Mouse (Mus musculus): ENCODE measurements at regions not wholly inside any gene's neighbourhood (a gene's known extent, or its start where the extent isn't known, plus 50 kb on each side); places are given as distances from the start of the nearest gene placed in this dataset.

DNA sequence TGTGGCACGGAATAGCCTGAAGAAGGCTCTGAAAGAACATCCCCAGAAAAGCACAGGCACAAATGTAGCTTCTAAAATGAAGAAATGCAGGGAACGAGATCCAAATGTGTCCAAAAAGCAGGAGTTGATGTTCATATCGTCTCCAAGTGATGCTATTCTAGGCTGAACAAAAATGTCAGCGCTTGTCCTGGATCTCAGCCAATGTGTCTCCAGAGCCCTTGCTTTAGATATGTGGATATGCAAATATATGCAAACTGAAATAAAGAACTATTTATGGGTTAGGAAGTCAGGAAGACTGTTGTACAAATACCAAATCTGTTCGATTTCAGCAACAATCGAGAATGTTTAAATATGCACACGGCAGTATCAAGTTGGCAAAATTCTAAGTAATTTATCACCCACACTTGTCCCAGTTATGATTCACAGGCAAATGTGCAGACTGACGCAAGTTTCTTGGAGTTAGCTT is 320.4 kb downstream of the Synb start:
- no peak for DNase-seq

DNA sequence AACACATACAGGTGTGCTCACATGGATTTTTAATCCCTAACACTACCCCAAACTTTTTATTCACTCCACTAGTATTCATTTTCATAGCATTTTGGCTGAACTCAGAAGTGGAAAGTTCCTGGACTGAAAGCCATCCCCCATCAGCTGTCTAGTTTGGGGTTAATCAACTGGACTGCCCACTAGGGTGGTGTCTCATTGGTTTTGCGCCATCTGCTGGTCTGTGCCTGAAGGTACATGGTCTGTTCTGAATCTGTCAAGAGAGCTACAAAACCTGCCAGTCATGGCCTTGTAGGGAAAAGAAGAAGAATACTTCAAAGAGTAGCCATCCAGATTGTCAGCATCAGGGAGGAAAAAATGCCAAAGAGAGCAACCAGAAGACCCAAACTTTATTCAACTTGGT is 327.3 kb downstream of the Synb start:
- DNase-seq: peak; percentile 79

DNA sequence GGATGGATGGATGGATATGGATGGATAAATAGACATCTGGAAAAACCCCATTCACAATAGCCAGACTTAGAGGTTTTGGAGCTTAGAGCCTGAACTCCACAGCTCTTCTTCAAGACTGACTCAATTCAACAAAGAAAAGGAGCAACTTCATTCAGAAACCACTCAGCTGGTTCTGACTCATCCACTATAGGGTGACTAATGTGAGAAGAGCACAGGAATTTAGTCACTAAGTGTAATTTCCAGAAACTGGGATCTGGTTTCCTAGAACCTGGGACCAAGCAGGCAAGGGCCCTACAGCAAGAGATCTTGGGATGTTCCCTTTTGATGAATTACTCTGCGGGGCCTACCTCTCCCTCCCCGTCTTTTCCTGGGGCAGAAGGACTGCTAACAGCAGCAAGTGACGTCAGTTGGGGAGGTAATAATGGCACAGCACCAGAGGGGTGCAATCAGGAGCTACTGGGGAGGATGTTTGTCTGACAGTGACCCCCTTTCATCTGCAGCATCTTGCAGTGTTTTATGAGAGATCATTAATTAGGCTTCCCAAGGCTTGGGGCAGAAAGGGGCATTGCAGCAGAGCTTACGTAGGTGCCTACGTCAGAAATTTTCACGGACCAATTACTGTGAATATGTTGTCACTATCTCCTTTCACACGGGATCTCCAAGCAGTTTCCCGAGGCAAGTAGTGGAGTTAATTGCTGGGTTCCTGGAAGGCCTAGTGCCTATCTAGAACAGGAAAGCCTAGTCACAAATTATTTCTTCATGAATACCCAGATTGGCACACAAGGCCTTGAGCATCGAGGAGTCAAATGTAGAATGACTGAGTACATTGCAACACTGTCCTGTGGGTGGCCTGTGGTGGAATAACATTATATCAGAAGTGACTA is 339.3 kb downstream of the Synb start:
- peak; percentile 35 for DNase-seq

DNA sequence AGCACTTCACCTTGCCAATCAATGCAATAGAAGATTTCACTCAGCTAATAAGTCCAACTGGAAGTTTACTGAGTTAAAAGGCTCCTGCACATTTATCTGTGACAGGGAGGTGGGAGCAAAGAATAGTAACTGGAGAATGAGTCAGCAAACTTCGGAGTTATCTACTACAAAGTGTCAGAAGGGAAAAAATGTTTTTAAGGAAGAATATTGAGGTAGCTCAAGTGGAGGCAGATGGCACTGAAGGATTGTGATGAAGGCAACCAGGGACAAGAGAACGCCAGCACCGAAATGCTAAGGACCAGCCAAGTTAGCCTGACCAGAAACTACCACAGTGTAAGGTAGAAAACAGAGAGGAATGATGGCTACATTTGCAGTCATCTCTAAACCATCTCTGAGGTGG is 348.2 kb downstream of the Synb start:
- DNase-seq: no peak

DNA sequence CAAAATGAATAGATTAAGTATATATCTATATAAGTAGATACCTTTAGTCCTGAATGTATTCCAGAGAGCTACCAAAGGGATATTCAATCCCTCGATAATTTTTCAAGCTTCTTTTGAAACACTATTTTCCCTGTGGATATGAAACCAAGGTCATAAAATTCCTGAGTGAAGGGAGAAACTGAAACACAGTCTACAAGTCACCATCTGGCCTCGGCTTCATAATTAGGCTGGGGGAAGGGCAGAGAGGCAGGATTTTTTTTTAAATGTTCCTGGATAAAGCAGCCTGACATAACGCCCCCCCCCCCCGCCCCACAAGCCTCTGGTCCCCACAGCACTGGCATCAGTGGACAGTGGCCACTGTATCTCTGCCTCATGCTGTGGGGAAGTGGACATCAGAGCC is 348.7 kb downstream of the Synb start:
- no peak for DNase-seq

DNA sequence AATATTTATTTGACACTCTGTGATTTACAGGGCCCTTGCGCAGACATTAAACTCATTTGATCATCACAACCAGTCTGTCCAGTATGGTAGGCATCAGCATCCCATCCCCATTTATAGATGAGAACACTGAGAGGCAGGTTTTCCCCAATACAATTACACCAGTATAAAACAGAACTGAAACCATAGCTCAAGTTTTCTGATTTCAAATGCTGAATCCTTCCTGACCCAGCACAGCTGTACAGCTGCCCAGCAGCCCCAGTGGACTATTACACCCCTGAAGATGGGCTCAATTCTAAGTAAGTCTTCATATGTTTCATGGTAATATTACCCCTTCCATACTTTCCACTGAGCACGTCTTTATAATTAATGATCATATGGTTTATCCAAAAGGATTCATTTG is 352.3 kb downstream of the Synb start:
- no peak for DNase-seq

DNA sequence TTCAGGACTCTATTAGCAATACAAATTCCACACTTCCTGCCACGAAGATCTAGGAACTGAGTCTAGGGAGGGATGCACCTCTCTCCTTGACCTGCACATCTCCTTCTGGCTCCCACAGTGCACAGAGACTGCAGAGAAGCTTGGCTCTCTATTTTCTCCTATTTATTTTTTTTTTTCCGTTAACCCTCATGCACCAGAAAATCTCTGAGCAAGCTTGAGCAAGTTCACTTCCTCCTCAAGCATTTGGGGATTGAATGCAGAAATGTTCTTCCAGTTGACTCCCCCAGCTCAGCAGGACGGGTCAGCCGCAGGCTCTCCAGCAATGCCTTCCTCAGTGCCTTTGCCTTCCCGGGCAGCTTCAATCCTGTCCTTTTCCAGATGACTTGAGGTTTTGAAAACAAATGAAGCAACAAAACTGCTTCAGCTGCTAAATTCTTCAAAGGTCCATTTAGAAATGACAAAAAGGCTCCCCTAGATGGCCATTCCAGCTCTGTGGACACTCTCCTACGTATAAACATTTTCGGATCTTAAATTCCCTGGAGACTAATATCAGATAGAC is 352.9 kb downstream of the Synb start:
- DNase-seq: peak; percentile 63

DNA sequence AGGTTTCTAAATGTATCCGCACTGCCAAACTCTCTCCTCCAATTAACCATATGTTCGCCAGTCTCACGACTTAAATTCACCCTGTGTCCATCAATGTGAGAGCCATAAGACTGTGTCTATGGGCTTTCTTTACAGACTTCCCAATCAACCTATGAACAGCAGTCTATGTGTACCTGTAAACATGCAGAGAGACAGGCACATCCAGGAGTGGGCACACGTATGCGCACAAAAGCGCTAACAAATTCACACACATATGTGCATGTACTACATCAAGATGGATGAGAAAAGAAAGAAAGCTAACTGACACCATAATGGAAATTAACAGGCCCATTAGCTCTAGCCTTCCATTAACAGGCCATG is 358.8 kb downstream of the Synb start:
- DNase-seq: no peak

DNA sequence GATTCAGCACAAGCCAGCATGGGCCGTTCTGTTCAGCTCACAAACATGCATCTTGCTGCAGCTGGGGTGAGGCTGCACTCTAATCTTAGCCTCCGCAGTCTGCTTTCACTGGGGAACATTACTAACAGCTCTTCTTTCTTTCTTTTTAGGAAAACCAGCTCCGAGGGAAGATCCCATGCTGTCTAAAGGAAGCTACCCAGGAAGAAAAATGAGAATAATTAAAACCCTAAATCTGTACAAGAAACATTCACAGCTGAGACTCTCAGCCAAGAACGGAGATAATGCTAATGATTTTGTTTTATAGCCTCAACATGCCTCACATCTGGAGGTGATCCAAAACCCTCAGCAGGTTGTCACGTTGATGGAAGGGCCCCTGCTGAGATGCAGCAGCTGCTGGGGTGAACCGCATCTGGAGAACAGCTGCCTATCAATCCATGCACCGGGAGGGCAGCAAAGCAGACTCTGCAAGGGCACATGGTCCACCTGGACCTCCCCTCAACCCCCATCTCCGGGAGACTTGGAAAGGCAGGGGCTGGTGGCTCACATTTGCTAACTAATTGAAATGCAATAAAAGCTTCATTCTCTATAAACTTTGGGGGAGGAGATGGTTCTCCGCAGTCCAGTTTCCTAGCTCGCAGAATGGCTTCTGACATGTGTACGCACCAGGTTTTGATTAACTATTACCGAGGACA is 359.3 kb downstream of the Synb start:
- no peak for DNase-seq

DNA sequence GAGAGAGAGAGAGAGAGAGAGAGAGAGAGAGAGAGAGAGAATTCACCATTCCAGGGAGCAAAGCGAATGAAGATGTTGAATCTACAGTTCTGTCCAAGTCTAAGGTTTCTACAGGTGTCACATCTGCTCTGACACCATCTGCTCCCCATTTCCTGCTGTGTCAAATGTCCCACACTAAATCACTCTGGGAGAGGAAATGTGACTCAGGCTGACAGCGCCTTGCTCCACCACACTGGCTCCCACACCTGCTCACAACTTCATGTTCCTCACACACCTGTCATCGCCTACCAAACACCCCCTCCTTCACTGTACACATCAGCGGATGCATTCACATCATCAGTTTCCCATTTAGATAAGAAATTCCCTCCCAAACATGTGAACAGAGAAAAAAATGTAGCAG is 366.3 kb downstream of the Synb start:
- DNase-seq: no peak

DNA sequence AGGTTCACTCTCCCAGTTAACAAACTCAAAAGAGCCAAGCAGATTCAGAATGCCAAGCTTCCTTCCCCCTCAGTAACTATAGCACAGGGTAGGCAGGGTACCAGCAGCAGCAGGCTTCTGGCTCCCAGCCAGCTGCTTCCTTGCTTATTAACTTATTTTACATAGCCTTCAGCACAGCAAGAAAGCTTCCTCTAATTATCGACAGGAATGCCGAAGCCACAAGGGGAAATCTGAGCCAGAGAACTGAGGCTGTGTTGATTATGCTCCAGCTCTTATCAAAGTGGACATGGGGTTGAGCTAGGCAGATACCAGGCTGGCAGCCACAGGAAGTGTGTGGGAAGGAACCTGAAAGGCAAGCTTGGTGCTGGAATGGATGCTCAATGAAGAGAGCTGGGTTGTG is 371.0 kb downstream of the Synb start:
- DNase-seq: peak; percentile 92

DNA sequence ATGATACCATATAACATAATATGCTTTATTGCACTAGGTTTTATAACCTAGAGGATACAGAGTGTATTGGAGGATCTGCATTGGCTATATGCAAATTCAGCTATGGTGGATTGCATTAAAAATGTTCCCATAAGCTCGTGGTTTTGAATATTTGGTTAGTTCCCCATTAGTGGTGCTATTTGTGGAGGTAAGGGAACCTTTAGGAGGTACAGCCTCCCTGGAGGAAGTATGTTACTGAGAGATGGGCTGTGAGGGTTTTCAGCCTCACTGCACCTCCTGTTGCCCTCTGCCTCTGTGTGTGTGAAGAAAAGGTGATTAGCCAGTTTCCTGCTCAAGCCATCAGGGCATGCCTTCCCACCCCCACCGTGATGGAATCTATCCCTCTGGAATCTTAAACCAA is 372.1 kb downstream of the Synb start:
- DNase-seq: no peak

DNA sequence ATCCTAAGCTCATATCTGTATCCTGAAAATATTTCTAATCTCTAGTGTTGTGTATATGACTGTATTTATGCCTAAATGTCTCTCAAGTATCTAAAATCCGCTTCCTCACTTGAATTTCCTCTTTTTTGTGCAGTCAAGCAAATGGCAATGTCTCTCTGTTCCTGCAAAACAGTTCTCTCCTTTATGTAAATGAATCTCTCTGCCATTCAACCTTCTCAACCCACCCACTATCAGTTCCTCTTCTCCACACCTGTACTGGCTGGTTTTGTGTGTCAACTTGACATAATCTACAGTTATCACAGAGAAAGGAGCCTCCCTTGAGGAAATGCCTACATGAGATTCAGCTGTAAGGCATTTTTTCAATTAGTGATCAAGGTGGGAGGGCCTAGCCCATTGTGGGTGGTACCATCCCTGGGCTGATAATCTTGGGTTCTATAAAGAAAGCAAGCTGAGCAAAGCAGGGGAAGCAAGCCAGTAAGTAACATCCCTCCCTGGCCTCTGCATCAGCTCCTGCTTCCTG is 375.5 kb downstream of the Synb start:
- DNase-seq: no peak

DNA sequence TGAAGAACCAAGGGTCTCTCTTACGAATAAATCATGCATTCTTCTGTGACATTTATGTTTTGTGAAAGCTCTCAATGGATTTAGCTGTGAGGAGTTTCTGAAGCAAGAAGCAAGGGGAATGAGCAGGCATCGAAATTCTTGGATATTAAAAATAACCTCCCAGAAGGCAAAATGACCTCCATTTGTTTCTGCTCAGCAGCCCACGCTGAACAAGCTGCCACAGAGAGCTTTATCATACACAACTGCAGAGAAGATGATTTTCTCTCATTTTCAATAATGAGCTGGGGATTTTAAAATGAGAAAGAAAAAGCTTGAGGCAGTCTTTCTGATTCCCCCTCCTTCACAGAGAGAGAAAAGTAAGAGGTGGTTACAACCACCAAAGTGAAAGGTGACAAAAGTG is 394.2 kb downstream of the Synb start:
- no peak for DNase-seq

DNA sequence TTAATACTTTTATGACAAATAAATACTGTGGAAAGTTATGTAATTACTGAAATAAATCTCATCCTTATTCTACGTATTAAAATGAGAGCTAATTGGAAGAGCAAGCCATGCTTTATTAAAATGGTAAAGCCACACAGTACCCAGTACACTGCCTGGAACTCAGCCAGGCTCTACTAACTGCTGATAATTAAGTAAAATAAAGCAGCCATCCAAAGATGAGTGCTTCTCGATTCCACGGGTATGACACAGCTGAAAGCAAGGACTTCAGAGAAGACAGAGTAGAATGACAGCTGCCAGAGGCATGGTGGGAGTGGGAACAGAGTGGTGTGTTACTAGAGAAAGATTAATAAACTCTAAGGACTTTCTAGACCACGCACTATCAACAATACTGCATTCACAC is 416.9 kb downstream of the Synb start:
- peak; percentile 50 for DNase-seq

DNA sequence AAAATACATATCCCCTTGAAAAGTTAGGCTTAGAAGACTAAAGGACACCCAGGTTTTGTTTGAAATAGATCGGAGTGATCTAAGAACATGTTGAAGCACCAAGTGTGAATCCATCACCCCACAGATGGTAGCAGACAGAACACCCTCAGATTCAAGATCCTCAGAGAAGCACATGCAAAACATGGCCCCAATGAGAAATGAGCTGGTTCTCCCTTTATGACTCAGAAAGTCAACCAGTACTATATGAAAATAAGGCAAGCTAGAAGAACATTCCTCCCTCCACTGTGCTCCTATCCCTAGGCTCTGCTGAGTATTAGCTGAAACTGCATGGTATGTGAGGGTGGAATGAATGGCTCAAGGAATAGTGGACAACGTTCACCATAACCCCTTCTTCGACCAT is 433.0 kb downstream of the Synb start:
- no peak for DNase-seq

DNA sequence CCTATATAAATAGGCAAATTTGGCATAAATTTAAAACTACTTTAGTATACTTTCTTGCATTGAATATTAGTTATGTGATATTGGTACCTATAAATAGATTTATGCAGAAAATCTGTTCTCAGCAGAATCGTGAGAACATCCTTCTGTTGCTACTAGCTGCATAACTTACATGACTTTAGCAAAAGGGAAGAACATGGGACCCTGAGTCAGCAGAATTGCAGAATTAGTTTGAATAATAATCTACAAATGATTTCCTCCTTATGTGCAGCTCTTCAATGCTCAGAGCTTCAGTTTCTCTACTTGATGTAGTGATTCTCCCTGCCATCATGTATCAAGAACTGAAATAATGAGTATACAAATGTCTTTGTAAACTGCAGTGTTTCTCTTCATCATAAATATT is 436.2 kb downstream of the Synb start:
- no peak for DNase-seq

DNA sequence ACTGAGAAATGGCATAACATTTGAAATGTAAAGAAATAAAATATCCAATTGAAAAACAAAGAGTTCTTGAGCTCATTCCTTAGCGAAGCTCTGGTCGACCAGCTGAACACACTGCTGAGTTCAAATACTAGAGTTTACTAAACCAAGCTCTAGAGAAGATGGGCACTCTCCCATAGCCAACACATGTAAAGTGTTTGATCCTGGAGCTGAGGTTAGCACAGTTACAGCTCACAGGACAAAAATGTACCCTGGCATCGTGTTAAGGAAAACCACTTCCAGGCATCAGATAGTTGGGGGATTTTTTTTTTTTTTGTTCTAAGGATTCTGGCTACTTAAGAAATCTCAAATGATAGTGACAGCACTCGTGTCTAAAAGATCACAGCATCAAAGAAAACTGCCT is 445.6 kb downstream of the Synb start:
- DNase-seq: no peak

DNA sequence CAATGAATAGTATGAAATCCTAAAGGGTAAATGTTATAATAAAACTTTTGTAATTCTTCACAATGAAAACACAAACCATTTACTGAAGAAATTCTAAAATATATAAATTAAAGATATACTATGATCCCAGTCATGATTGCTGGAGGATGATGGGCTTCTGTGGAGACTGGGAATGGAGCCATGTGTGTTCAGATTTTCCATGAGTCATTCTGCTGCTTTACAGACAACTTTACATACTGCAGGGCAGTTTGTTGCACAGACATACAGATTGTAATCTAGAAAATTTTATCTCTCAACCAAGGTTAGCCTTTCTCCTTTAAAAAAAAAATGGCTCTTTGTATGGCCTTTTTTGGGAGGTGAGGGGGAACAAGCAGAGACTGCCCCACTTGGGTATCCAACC is 446.5 kb downstream of the Synb start:
- DNase-seq: no peak

DNA sequence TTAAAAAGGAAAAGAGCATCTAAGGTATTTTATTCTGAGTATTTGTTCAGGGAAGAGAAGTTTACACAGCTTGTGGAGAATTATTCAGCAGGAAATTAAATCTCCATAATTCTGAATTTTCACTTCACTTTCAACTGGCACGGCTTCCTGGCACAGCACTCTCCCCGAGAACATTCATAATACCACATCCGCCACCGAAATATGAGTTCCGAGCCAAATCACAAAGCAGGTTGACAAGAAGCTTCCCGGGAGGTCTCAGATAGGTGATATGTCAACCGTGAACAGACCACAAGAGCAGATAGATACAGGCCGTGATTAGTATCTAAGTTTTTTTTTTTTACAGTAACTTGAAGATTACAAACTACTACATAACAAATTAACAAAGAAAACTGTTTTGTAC is 473.9 kb downstream of the Synb start:
- no peak for DNase-seq

DNA sequence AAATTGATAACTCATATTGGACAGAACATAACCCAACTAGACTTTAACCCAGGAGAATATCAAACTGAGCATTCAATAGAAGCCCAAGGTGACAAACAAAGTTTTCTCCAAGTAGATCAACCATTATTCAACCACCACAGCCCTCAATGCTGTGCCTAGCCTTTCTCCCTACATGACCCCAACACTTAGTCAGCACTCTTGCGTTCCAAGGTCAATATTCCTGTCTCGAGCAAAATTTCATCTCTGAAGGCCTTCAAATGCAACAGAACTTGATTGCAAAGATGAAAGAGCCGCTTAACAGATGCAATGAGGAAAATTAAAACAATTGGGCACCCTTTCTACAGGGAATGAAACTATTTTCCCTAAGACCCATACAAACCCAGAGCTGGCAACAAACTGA is 485.1 kb downstream of the Synb start:
- no peak for DNase-seq

DNA sequence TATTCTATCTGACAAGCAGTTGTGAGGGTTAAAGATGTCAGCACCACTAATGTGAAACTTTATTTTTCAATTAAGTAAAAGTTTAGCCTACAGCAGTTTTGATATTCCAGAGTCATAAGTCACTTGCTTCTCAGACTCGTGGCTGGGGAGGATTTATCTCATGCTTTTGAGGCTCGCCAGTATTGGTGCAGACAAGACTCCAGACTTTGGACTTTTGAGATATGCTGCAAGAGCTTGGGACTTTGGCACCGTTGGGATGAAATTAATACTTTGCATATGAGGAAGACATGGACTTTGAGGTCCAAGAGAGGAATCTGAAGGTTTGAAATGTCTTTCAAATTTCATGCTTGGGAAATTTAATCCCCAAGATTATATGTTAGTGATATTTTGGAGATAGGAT is 486.2 kb downstream of the Synb start:
- DNase-seq: no peak

DNA sequence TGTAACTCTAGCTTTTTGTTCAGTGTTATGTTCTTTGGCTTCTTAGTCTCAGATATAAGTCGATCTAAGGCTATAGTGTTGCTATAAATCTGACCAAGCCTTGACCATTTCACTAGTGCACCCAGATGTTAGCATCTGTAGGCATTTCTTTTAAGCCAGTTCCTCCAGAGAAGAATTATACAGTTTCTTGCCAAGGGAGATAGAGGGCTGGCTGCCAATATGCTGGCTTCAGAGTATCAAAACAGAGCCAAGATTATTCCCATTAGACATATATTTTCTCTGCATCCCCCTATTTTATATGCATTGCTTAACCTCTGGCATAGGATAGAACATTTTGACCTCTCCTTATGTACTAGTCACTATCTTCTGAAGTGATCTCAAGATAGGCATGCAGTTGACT is 487.5 kb downstream of the Synb start:
- DNase-seq: no peak

DNA sequence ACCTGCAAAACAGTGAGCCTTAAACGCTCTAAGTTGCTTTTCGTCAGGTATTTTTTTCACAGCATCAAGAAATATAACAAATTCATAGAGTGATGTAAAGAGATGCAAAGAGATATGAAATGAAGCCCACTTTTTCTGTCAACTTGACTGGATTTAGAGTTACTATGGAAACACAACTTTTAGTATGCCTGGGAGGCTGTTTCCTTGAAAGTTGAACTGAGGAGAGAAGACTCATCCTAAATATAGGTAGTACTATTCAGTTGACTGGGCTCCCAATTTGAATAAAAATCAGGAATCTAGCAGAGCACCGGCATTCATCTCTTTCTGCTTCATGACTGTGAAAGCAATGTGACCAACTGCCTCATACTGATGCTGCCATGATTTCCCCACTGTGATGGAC is 509.7 kb downstream of the Synb start:
- DNase-seq: no peak

Measured in retina, postnatal 1 day (tissue).